Mouse (Mus musculus): ENCODE measurements around the gene Psmb4.
"Not testable (repeated sequence)": the region's sequence is repeated elsewhere in the genome, so short reads cannot be mapped to it uniquely, and the experiment has no call there.

Psmb4 gene

GRCm38 (mm10) chr3:94886316-94887224 is at the start of gene Psmb4:
Gene Psmb4, minus strand, starts transcription at chr3:94886961.
- peak; percentile 80 to 88 for DNase-seq (ENCODE audit: low spot score in 2 of 2)

- not testable (repeated sequence) for DNase-seq (ENCODE audit: low spot score in 2 of 2)
Observed at GRCm38 (mm10) chr3:94936147-94936546, 49.4 kb upstream of the Psmb4 start.

GRCm38 (mm10) chr3:94935332-94935731 is 48.6 kb upstream of the Psmb4 start:
- DNase-seq (ENCODE audit: low spot score in 2 of 2) = not testable (repeated sequence)

- DNase-seq (ENCODE audit: low spot score in 2 of 2) = not testable (repeated sequence)
Observed at GRCm38 (mm10) chr3:94934564-94934963, 47.8 kb upstream of the Psmb4 start.

- DNase-seq (ENCODE audit: low spot score in 2 of 2) = not testable (repeated sequence)
Observed at GRCm38 (mm10) chr3:94933604-94934003, 46.8 kb upstream of the Psmb4 start.

- DNase-seq (ENCODE audit: low spot score in 2 of 2) = peak; percentile 88 to 89
Observed at GRCm38 (mm10) chr3:94932809-94933564, 46.2 kb upstream of the Psmb4 start, which contains the start of gene Selenbp1. Gene Selenbp1, plus strand, starts transcription at chr3:94933056.

GRCm38 (mm10) chr3:94932279-94932678 is 45.5 kb upstream of the Psmb4 start:
- DNase-seq (ENCODE audit: low spot score in 2 of 2) = not testable (repeated sequence)

- not testable (repeated sequence) for DNase-seq (ENCODE audit: low spot score in 2 of 2)
Observed at GRCm38 (mm10) chr3:94931427-94932082, 44.8 kb upstream of the Psmb4 start.

GRCm38 (mm10) chr3:94930386-94931266 is 43.9 kb upstream of the Psmb4 start:
- not testable (repeated sequence) for DNase-seq (ENCODE audit: low spot score in 2 of 2)

GRCm38 (mm10) chr3:94928979-94929378 is 42.2 kb upstream of the Psmb4 start:
- DNase-seq (ENCODE audit: low spot score in 2 of 2) = not testable (repeated sequence)

GRCm38 (mm10) chr3:94926301-94926736 is 39.6 kb upstream of the Psmb4 start:
- not testable (repeated sequence) for DNase-seq (ENCODE audit: low spot score in 2 of 2)

- no peak for DNase-seq (ENCODE audit: low spot score in 2 of 2)
Observed at GRCm38 (mm10) chr3:94924688-94925087, 37.9 kb upstream of the Psmb4 start.

GRCm38 (mm10) chr3:94922333-94922732 is 35.6 kb upstream of the Psmb4 start:
- no peak for DNase-seq (ENCODE audit: low spot score in 2 of 2)

- no peak for DNase-seq (ENCODE audit: low spot score in 2 of 2)
Observed at GRCm38 (mm10) chr3:94921104-94921503, 34.3 kb upstream of the Psmb4 start.

GRCm38 (mm10) chr3:94918845-94919244 is 32.1 kb upstream of the Psmb4 start:
- no peak for DNase-seq (ENCODE audit: low spot score in 2 of 2)

GRCm38 (mm10) chr3:94917816-94918361 is 31.1 kb upstream of the Psmb4 start:
- peak; percentile 66 to 77 for DNase-seq (ENCODE audit: low spot score in 2 of 2)

GRCm38 (mm10) chr3:94915903-94916741 is 29.4 kb upstream of the Psmb4 start:
- DNase-seq (ENCODE audit: low spot score in 2 of 2) = no peak

GRCm38 (mm10) chr3:94913801-94914200 is 27.0 kb upstream of the Psmb4 start:
- no peak for DNase-seq (ENCODE audit: low spot score in 2 of 2)

- DNase-seq (ENCODE audit: low spot score in 2 of 2) = no peak
Observed at GRCm38 (mm10) chr3:94911050-94911693, 24.4 kb upstream of the Psmb4 start.
